Mouse (Mus musculus) kidney, postnatal 14 days (tissue): ENCODE measurements at regions not wholly inside any gene's neighbourhood (a gene's known extent, or its start where the extent isn't known, plus 50 kb on each side); places are given as distances from the start of the nearest gene placed in this dataset.
A peak's percentile ranks its signal among the peaks of the same experiment; 100 is the strongest.
"Not testable (repeated sequence)": the region's sequence is repeated elsewhere in the genome, so short reads cannot be mapped to it uniquely, and the experiment has no call there.

Source experiments
- DNase-seq: peaks from one replicate; pipeline ENCODE4 v3.0.0; 2022; ENCODE audit warnings: mixed read lengths

GRCm38 (mm10) chr12:80055894-80056293, 56.9 kb downstream of the Zfp36l1 start:
- not testable (repeated sequence) for DNase-seq

- DNase-seq = no peak
These were observed 57.4 kb downstream of the Zfp36l1 start for GRCm38 (mm10) chr12:80055394-80055793.

GRCm38 (mm10) chr12:80054655-80055037, 58.2 kb downstream of the Zfp36l1 start:
- DNase-seq = no peak

- no peak for DNase-seq
These were observed 58.7 kb downstream of the Zfp36l1 start for GRCm38 (mm10) chr12:80053902-80054654.

- no peak for DNase-seq
These were observed 64.4 kb downstream of the Zfp36l1 start for GRCm38 (mm10) chr12:80048215-80048979.

GRCm38 (mm10) chr12:80046625-80047303, 66.0 kb downstream of the Zfp36l1 start:
- peak; percentile 22 for DNase-seq

- no peak for DNase-seq
These were observed 71.1 kb downstream of the Zfp36l1 start for GRCm38 (mm10) chr12:80041510-80042324.

GRCm38 (mm10) chr12:80041012-80041411, 71.8 kb downstream of the Zfp36l1 start:
- DNase-seq = no peak

GRCm38 (mm10) chr12:80040233-80040632, 72.6 kb downstream of the Zfp36l1 start:
- no peak for DNase-seq

GRCm38 (mm10) chr12:80039150-80039549, 73.7 kb downstream of the Zfp36l1 start:
- DNase-seq = no peak

GRCm38 (mm10) chr12:80035500-80036271, 77.1 kb downstream of the Zfp36l1 start:
- DNase-seq = no peak

- no peak for DNase-seq
These were observed 77.8 kb downstream of the Zfp36l1 start for GRCm38 (mm10) chr12:80034963-80035411.

- DNase-seq = no peak
These were observed 78.7 kb downstream of the Zfp36l1 start for GRCm38 (mm10) chr12:80034100-80034499.

GRCm38 (mm10) chr12:80032520-80032919, 80.3 kb downstream of the Zfp36l1 start:
- DNase-seq = no peak

- no peak for DNase-seq
These were observed 84.5 kb downstream of the Zfp36l1 start for GRCm38 (mm10) chr12:80028301-80028700.

GRCm38 (mm10) chr12:80023107-80024078, 89.4 kb downstream of the Zfp36l1 start:
- no peak for DNase-seq

- no peak for DNase-seq
These were observed 90.4 kb downstream of the Zfp36l1 start for GRCm38 (mm10) chr12:80022181-80023106.

- DNase-seq = no peak
These were observed 91.8 kb downstream of the Zfp36l1 start for GRCm38 (mm10) chr12:80021030-80021473.

GRCm38 (mm10) chr12:80018086-80018485, 94.7 kb downstream of the Zfp36l1 start:
- no peak for DNase-seq
